Mouse (Mus musculus) CH12.LX (cell line): ENCODE measurements around the gene Cers6. TPM values are rescaled to one million over a fixed set of nuclear protein-coding genes. Genes with fewer than 3 reads are reported as not detected.

Source experiments
- DNase-seq: peaks from one replicate; pipeline ENCODE4 v3.0.0-alpha.2; 2013; ENCODE audit errors: extremely low read depth
- H3K27ac ChIP-seq: 2 replicates; pipeline ENCODE4 v1.5.1; 2012; ENCODE audit warnings: low read depth, mild to moderate bottlenecking, control low read depth, moderate library complexity; ENCODE audit not compliant: insufficient read depth
- H3K27me3 ChIP-seq: replicated peaks from 2 replicates; pipeline ENCODE3; 2012; ENCODE audit warnings: inconsistent platforms
- H3K36me3 ChIP-seq, 2 experiments: replicated peaks in 1 of 2; 2 replicates each; pipeline versions ENCODE3 to v1.6.1; 2012; ENCODE audit warnings: inconsistent platforms in 1 of 2, low read length in 1 of 2, mild to moderate bottlenecking in 1 of 2, mixed read lengths in 1 of 2, moderate library complexity in 1 of 2; ENCODE audit not compliant: control insufficient read depth in 1 of 2, insufficient read depth in 1 of 2
- H3K4me1 ChIP-seq, 2 experiments: 2 replicates each; pipeline ENCODE4 v1.6.1; 2012; ENCODE audit warnings: inconsistent platforms in 1 of 2, moderate library complexity in 1 of 2; ENCODE audit not compliant: insufficient read depth in 2 of 2, control insufficient read depth in 1 of 2
- H3K4me2 ChIP-seq: 2 replicates; pipeline ENCODE4 v1.6.1; 2012; ENCODE audit warnings: low read depth, mild to moderate bottlenecking, control low read depth; ENCODE audit not compliant: poor library complexity, insufficient read depth, severe bottlenecking
- H3K4me3 ChIP-seq, 3 experiments: fragments of 150-350 bp in 1 of 3; sonication (generic) in 1 of 3; replicated peaks in 1 of 3; 2 replicates each; pipeline versions ENCODE3 to v1.5.1; 2011 to 2012; ENCODE audit warnings: low read depth in 2 of 3, low read length in 2 of 3, mild to moderate bottlenecking in 2 of 3, moderate library complexity in 2 of 3, control low read depth in 1 of 3, improper control_type of control experiment in 1 of 3, inconsistent platforms in 1 of 3, mixed read lengths in 1 of 3; ENCODE audit not compliant: poor library complexity in 1 of 3
- H3K79me2 ChIP-seq: replicated peaks from 2 replicates; pipeline ENCODE4 v1.6.1; 2012; ENCODE audit warnings: mild to moderate bottlenecking, moderate library complexity; ENCODE audit not compliant: control insufficient read depth, poor library complexity, insufficient read depth, severe bottlenecking; ENCODE audit errors: extremely low read depth
- H3K9ac ChIP-seq: 2 replicates; pipeline ENCODE4 v1.6.1; 2012; ENCODE audit warnings: low read depth, mild to moderate bottlenecking, control low read depth, moderate library complexity; ENCODE audit not compliant: insufficient read depth
- H3K9me3 ChIP-seq: replicated peaks from 2 replicates; pipeline ENCODE3; 2012; ENCODE audit warnings: low read length, inconsistent platforms, mixed read lengths
- E2F4 ChIP-seq: IDR thresholded peaks from 2 replicates; pipeline ENCODE4 v1.6.1; 2011; ENCODE audit warnings: low read depth, low read length, improper control_type of control experiment; ENCODE audit not compliant: insufficient replicate concordance
- ETS1 ChIP-seq: conservative IDR thresholded peaks from 2 replicates; pipeline ENCODE4 v1.6.1; 2012; ENCODE audit warnings: low read depth, mild to moderate bottlenecking, inconsistent platforms, low read length, improper control_type of control experiment, moderate library complexity
- GABPA ChIP-seq: IDR thresholded peaks from 2 replicates; pipeline ENCODE4 v1.6.1; 2012; ENCODE audit warnings: low read depth, low read length, improper control_type of control experiment, inconsistent platforms; ENCODE audit not compliant: insufficient replicate concordance
- HCFC1 ChIP-seq: IDR thresholded peaks from 2 replicates; pipeline ENCODE4 v1.6.1; 2012; ENCODE audit warnings: low read depth, mild to moderate bottlenecking, inconsistent platforms, low read length, improper control_type of control experiment
- JUN ChIP-seq: IDR thresholded peaks from 2 replicates; pipeline ENCODE4 v1.6.1; 2011; ENCODE audit warnings: low read depth, mild to moderate bottlenecking, low read length, improper control_type of control experiment, moderate library complexity; ENCODE audit not compliant: insufficient read depth
- MAX ChIP-seq: IDR thresholded peaks from 2 replicates; pipeline ENCODE4 v1.6.1; 2011; ENCODE audit warnings: low read length, improper control_type of control experiment
- MEF2A ChIP-seq: IDR thresholded peaks from 2 replicates; pipeline ENCODE4 v1.6.1; 2014; ENCODE audit warnings: low read depth, mild to moderate bottlenecking, inconsistent platforms, low read length, improper control_type of control experiment, borderline replicate concordance
- MXI1 ChIP-seq: IDR thresholded peaks from 2 replicates; pipeline ENCODE4 v1.6.1; 2011; ENCODE audit warnings: mild to moderate bottlenecking, low read depth, low read length, improper control_type of control experiment
- NELFE ChIP-seq: IDR thresholded peaks from 2 replicates; pipeline ENCODE4 v1.6.1; 2011; ENCODE audit warnings: low read depth, low read length, improper control_type of control experiment
- POLR2A ChIP-seq: IDR thresholded peaks from 2 replicates; pipeline ENCODE4 v1.6.1; 2011; ENCODE audit warnings: low read depth, mild to moderate bottlenecking, improper control_type of control experiment, low read length
- RAD21 ChIP-seq: IDR thresholded peaks from 2 replicates; pipeline ENCODE4 v1.6.1; 2011; ENCODE audit warnings: low read depth, mild to moderate bottlenecking, low read length, improper control_type of control experiment, moderate library complexity
- SMC3 ChIP-seq: IDR thresholded peaks from 2 replicates; pipeline ENCODE4 v1.6.1; 2011; ENCODE audit warnings: low read depth, low read length, improper control_type of control experiment
- TCF12 ChIP-seq: IDR thresholded peaks from 2 replicates; pipeline ENCODE4 v1.6.1; 2014; ENCODE audit warnings: low read depth, mild to moderate bottlenecking, inconsistent platforms, low read length, improper control_type of control experiment
- UBTF ChIP-seq: IDR thresholded peaks from 2 replicates; pipeline ENCODE4 v1.6.1; 2012; ENCODE audit warnings: low read depth, mild to moderate bottlenecking, inconsistent platforms, low read length, improper control_type of control experiment, moderate library complexity
- USF1 ChIP-seq: IDR thresholded peaks from 2 replicates; pipeline ENCODE4 v1.6.1; 2014; ENCODE audit warnings: low read depth, mild to moderate bottlenecking, inconsistent platforms, low read length, improper control_type of control experiment
- USF2 ChIP-seq: conservative IDR thresholded peaks from 2 replicates; pipeline ENCODE4 v1.6.1; 2011; ENCODE audit warnings: low read depth, low read length, improper control_type of control experiment
- ZC3H11A ChIP-seq: IDR thresholded peaks from 2 replicates; pipeline ENCODE4 v1.6.1; 2012; ENCODE audit warnings: low read depth, mild to moderate bottlenecking, inconsistent platforms, low read length, improper control_type of control experiment
- ZKSCAN1 ChIP-seq: IDR thresholded peaks from 2 replicates; pipeline ENCODE4 v1.6.1; 2012; ENCODE audit warnings: low read depth, inconsistent platforms, low read length, improper control_type of control experiment, borderline replicate concordance
- ZMIZ1 ChIP-seq: IDR thresholded peaks from 2 replicates; pipeline ENCODE4 v1.6.1; 2012; ENCODE audit warnings: low read depth, mild to moderate bottlenecking, inconsistent platforms, low read length, improper control_type of control experiment
- ZNF384 ChIP-seq: IDR thresholded peaks from 2 replicates; pipeline ENCODE4 v1.6.1; 2012; ENCODE audit warnings: low read depth, low read length, improper control_type of control experiment, inconsistent platforms
- dilution Hi-C: fragments of 300-500 bp; cut with MboI; formaldehyde crosslinking; loops from 2 replicates; pipeline ENCODE4 v1.14.3; 2020; ENCODE audit warnings: low sequenced_read_pairs; ENCODE audit not compliant: extremely low pct_unique_long_range_greater_than_20kb, extremely low pct_ligation_motif_present
- in situ Hi-C: fragments of 300-500 bp; cut with MboI; formaldehyde crosslinking; loops from 3 replicates; pipeline ENCODE4 v1.14.3; 2019; ENCODE audit warnings: low sequenced_read_pairs, low pct_ligation_motif_present, low pct_unique_long_range_greater_than_20kb, mixed read lengths
- polyA plus RNA-seq: library from polyadenylated mRNA; unstranded; fragments of >175 nt; gene quantifications from 2 replicates; pipeline ENCODE4 v1.2.1, GENCODE M21; 2012; ENCODE audit warnings: low read depth; ENCODE audit not compliant: insufficient read length
- total RNA-seq, 2 experiments: library from RNA; depleted of rRNA; stranded (reverse); fragments of 300-350 nt in 1 of 2; fragments of >200 nt in 1 of 2; gene quantifications; 2 replicates each; pipeline ENCODE4 v1.2.3; 2012 to 2014

Gene Cers6
- total and polyA plus RNA-seq, 3 experiments = not detected

DNA sequence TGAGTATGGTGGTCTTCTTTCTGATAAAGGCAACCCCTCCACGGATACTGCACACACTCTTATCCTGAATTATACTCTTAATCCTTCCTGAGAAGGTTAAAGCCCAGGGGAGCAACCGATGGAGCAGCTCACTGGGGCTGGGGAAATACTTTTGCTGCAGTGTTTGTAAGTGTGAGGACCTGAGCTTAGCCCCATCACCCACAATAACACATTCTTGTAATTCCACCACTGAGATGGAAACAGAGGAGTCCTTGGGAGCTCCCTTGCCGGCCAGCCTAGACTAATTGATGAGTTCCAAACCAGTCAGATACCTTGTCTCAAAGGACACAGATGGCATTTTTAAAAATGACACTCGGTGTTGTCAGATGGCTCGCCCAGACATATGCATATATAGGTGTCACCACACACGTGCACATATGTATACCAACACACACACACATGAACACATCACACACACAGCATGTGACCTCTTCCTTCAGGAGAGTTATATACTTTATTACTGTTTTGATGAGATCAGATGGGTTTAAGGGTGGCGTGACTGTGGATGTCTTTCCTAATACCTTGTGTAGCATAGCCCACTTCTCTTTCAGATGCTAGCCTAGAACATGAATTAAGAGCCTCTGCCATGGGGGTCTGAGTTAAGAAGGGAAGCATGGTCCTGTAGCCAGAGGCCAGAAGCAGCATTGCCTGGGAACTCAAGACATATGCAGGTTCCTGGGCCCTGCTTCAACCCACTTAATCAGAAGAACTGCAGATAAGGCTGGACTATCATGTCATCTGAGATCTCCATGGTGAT lies 210.4 kb downstream of the Cers6 start:
- no peaks in the 10 kb centered on the region for H3K79me2 ChIP-seq
- TF ChIP-seq ZMIZ1 (no peak), SMC3 (no peak)
- no peaks in the 10 kb centered on the region for H3K36me3 ChIP-seq
- in situ Hi-C loops (no loop called here), dilution Hi-C loops (no loop called here)
- H3K27ac ChIP-seq = no peak overlapping the region
- H3K4me2 ChIP-seq = no peak overlapping the region
- no peaks in the 10 kb centered on the region for H3K4me1 ChIP-seq
- H3K27me3 ChIP-seq = no peaks in the 10 kb centered on the region
- H3K9me3 ChIP-seq = peaks cover 4% of the 10 kb centered on the region
- no peak overlapping the region for H3K9ac ChIP-seq
- no peak overlapping the region for H3K4me3 ChIP-seq
- DNase-seq = no peak

DNA sequence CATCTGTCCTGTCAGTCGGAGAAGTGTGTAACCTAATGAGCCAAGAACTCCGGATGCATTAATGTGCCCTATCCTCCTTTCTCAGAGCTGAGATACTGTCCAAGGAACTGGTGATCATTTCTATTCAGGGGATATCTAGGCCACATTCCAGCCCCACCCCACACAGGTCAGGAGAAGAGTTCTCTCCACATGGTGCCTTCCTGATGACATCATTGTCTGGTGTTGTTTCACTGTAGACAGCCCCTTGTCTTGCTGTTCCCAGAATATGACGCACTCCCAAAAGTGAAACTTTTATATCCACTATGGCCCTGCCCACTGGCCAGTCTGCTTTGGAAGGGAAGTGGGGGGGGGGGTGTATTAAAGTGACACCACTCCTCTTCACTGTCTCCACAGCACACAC lies 215.9 kb downstream of the Cers6 start:
- H3K4me1 ChIP-seq = no peaks in the 10 kb centered on the region
- no peak overlapping the region for H3K4me3 ChIP-seq
- H3K27me3 ChIP-seq = no peaks in the 10 kb centered on the region
- no peaks in the 10 kb centered on the region for H3K79me2 ChIP-seq
- in situ Hi-C loops (no loop called here), dilution Hi-C loops (no loop called here)
- H3K9me3 ChIP-seq = peaks cover 3% of the 10 kb centered on the region
- no peaks in the 10 kb centered on the region for H3K36me3 ChIP-seq
- H3K27ac ChIP-seq = no peak overlapping the region
- H3K4me2 ChIP-seq = no peak overlapping the region
- TF ChIP-seq MAX (no peak), JUN (no peak), MXI1 (no peak), ZKSCAN1 (no peak)
- TF ChIP-seq, all 38 proteins: peak for 0
- no peak for DNase-seq
- no peak overlapping the region for H3K9ac ChIP-seq

GRCm38 (mm10) chr2:69080760-69081159 lies 219.5 kb downstream of the Cers6 start:
- no peaks in the 10 kb centered on the region for H3K79me2 ChIP-seq
- in situ Hi-C loops (no loop called here), dilution Hi-C loops (no loop called here)
- no peak overlapping the region for H3K4me3 ChIP-seq
- H3K9me3 ChIP-seq = no peaks in the 10 kb centered on the region
- no peaks in the 10 kb centered on the region for H3K27me3 ChIP-seq
- TF ChIP-seq MAX (no peak), NELFE (no peak), SMC3 (no peak), JUN (no peak), GABPA (no peak), HCFC1 (no peak), USF2 (no peak), POLR2A (no peak), MEF2A (no peak), ZNF384 (no peak), ETS1 (no peak), RAD21 (no peak), ZMIZ1 (no peak), UBTF (no peak), ZC3H11A (no peak), MXI1 (no peak), TCF12 (no peak), USF1 (no peak), E2F4 (no peak)
- H3K4me1 ChIP-seq = no peaks in the 10 kb centered on the region
- no peaks in the 10 kb centered on the region for H3K36me3 ChIP-seq
- no peak overlapping the region for H3K4me2 ChIP-seq
- no peak for DNase-seq
- H3K27ac ChIP-seq = no peak overlapping the region
- no peak overlapping the region for H3K9ac ChIP-seq
